Mouse (Mus musculus): Measurements from ENCODE around the gene Ube2g2. TPM values are rescaled to one million over a fixed set of nuclear protein-coding genes. Genes with fewer than 3 reads are reported as not detected.

The Ube2g2 gene
- polyA plus RNA-seq, 1 experiment from 2014 or later, result 65.9 TPM

DNA sequence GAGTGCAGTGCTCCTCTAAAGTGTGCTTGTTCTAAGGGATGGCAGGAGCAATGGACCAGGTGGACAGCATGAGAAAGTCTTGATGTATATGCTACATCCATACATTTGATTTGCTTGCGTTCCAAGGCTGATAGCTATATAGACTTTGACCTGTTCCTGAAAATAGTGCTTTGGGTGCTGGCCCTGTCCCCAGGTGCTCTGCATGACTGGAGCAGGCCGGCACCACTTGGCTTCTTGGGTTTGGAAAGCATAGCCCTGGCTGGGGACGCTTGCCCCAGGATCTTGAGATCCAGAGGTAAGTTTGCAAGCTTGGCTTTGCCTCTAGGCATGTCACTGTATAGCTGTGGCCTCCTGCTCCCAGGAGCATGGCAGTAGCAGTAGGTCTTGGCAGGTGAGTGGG, 35.4 kb upstream of the Ube2g2 start:
- no peaks in the 10 kb centered on the region for H3K9me3 ChIP-seq (ENCODE audit: control insufficient read depth, low read length)
- H3K4me3 ChIP-seq (ENCODE audit: low read depth, low read length), result no peak overlapping the region
- H3K4me1 ChIP-seq (ENCODE audit: control insufficient read depth, insufficient read depth, low read length), result peaks cover 6% of the 10 kb centered on the region
- DNase-seq (ENCODE audit: low spot score) (no peak), ATAC-seq (ENCODE audit: insufficient read depth, low FRiP score, low TSS enrichment) (no peak)
- no peaks in the 10 kb centered on the region for H3K27me3 ChIP-seq (ENCODE audit: control insufficient read depth, insufficient read depth, low read length)
- no peak overlapping the region for H3K27ac ChIP-seq (ENCODE audit: low read depth, low read length)
- no peak overlapping the region for H3K9ac ChIP-seq (ENCODE audit: low read length)
- H3K36me3 ChIP-seq (ENCODE audit: control insufficient read depth, insufficient read depth, low read length), result peaks cover 2% of the 10 kb centered on the region; the same call in 1 of the 2 replicates
- no peak overlapping the region for H3K4me2 ChIP-seq (ENCODE audit: low read depth)
- WGBS, result 89% methylated on average over 3 of the region's 3 CpGs

- Histone ChIP-seq H3K36me3 (ENCODE audit: control insufficient read depth, insufficient read depth, low read length) (peaks cover 2% of the 10 kb centered on the region; the same call in 1 of the 2 replicates), H3K4me1 (ENCODE audit: control insufficient read depth, insufficient read depth, low read length) (peaks cover 5% of the 10 kb centered on the region)
Observed at GRCm38 (mm10) chr10:77587091-77587775, 34.8 kb upstream of the Ube2g2 start.

GRCm38 (mm10) chr10:77588036-77588435, 34.0 kb upstream of the Ube2g2 start:
- Histone ChIP-seq H3K27me3 (ENCODE audit: control insufficient read depth, insufficient read depth, low read length) (no peaks in the 10 kb centered on the region), H3K4me1 (ENCODE audit: control insufficient read depth, insufficient read depth, low read length) (no peaks in the 10 kb centered on the region), H3K27ac (ENCODE audit: low read depth, low read length) (no peak overlapping the region), H3K4me3 (ENCODE audit: low read depth, low read length) (no peak overlapping the region), H3K4me2 (ENCODE audit: low read depth) (no peak overlapping the region), H3K9me3 (ENCODE audit: control insufficient read depth, low read length) (no peaks in the 10 kb centered on the region), H3K9ac (ENCODE audit: low read length) (no peak overlapping the region), H3K36me3 (ENCODE audit: control insufficient read depth, insufficient read depth, low read length) (peaks cover 2% of the 10 kb centered on the region; the same call in 1 of the 2 replicates)
- DNase-seq (ENCODE audit: low spot score) (no peak), ATAC-seq (ENCODE audit: insufficient read depth, low FRiP score, low TSS enrichment) (no peak)
- WGBS, result 79% methylated on average over 2 of the region's 2 CpGs

More at GRCm38 (mm10) chr10:77587091-77587775, 34.8 kb upstream of the Ube2g2 start:
- WGBS, result 94% methylated on average over 6 of the region's 6 CpGs
- H3K4me2 ChIP-seq (ENCODE audit: low read depth), result no peak overlapping the region
- H3K27me3 ChIP-seq (ENCODE audit: control insufficient read depth, insufficient read depth, low read length), result no peaks in the 10 kb centered on the region
- no peak overlapping the region for H3K9ac ChIP-seq (ENCODE audit: low read length)
- H3K4me3 ChIP-seq (ENCODE audit: low read depth, low read length), result no peak overlapping the region
- no peak overlapping the region for H3K27ac ChIP-seq (ENCODE audit: low read depth, low read length)
- DNase-seq (ENCODE audit: low spot score) (no peak), ATAC-seq (ENCODE audit: insufficient read depth, low FRiP score, low TSS enrichment) (no peak)
- no peaks in the 10 kb centered on the region for H3K9me3 ChIP-seq (ENCODE audit: control insufficient read depth, low read length)

DNA sequence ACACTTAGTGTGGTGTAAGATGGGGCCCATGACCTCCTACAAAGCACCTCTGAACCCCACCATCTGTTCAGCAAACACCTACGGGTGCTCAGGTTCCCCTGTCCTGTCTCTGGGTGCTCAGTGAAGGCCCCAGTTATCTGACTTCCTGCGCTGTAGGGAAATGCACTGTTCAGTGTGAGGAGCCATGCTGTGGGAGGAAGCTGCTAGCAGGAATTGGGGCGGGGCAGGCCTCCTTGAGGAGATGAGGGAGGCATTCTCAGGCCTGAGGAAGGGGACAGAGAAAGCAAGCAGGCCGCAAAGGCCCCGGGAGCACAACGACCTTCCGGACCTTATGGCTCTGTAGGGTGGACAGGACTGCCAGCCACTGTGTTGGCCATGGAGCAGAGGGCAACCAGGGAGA, 33.0 kb upstream of the Ube2g2 start:
- Histone ChIP-seq H3K27me3 (ENCODE audit: control insufficient read depth, insufficient read depth, low read length) (no peaks in the 10 kb centered on the region), H3K9me3 (ENCODE audit: control insufficient read depth, low read length) (no peaks in the 10 kb centered on the region), H3K27ac (ENCODE audit: low read depth, low read length) (no peak overlapping the region), H3K36me3 (ENCODE audit: control insufficient read depth, insufficient read depth, low read length) (peaks cover 7% of the 10 kb centered on the region; the same call in 1 of the 2 replicates), H3K9ac (ENCODE audit: low read length) (no peak overlapping the region), H3K4me1 (ENCODE audit: control insufficient read depth, insufficient read depth, low read length) (no peaks in the 10 kb centered on the region), H3K4me2 (ENCODE audit: low read depth) (no peak overlapping the region), H3K4me3 (ENCODE audit: low read depth, low read length) (no peak overlapping the region)
- DNase-seq (ENCODE audit: low spot score) (no peak), ATAC-seq (ENCODE audit: insufficient read depth, low FRiP score, low TSS enrichment) (no peak)
- WGBS, result 74% methylated on average over 7 of the region's 7 CpGs

GRCm38 (mm10) chr10:77589749-77590148, 32.3 kb upstream of the Ube2g2 start:
- ATAC-seq (ENCODE audit: insufficient read depth, low FRiP score, low TSS enrichment) (no peak), DNase-seq (ENCODE audit: low spot score) (no peak)
- no peak overlapping the region for H3K4me2 ChIP-seq (ENCODE audit: low read depth)
- H3K9ac ChIP-seq (ENCODE audit: low read length), result no peak overlapping the region
- H3K27ac ChIP-seq (ENCODE audit: low read depth, low read length), result no peak overlapping the region
- 81% methylated on average over 8 of the region's 8 CpGs for WGBS
- no peaks in the 10 kb centered on the region for H3K27me3 ChIP-seq (ENCODE audit: control insufficient read depth, insufficient read depth, low read length)
- no peak overlapping the region for H3K4me3 ChIP-seq (ENCODE audit: low read depth, low read length)
- no peaks in the 10 kb centered on the region for H3K4me1 ChIP-seq (ENCODE audit: control insufficient read depth, insufficient read depth, low read length)
- peaks cover 9% of the 10 kb centered on the region for H3K36me3 ChIP-seq (ENCODE audit: control insufficient read depth, insufficient read depth, low read length)
- H3K9me3 ChIP-seq (ENCODE audit: control insufficient read depth, low read length), result no peaks in the 10 kb centered on the region

- ATAC-seq (ENCODE audit: insufficient read depth, low FRiP score, low TSS enrichment) (0 out of 2 replicates have a peak, but pooled peaks have one; percentile 35), DNase-seq (ENCODE audit: low spot score) (peak; percentile 56)
- Histone ChIP-seq H3K27ac (ENCODE audit: low read depth, low read length) (no peak overlapping the region), H3K9me3 (ENCODE audit: control insufficient read depth, low read length) (no peaks in the 10 kb centered on the region), H3K4me3 (ENCODE audit: low read depth, low read length) (no peak overlapping the region), H3K4me1 (ENCODE audit: control insufficient read depth, insufficient read depth, low read length) (no peaks in the 10 kb centered on the region), H3K27me3 (ENCODE audit: control insufficient read depth, insufficient read depth, low read length) (no peaks in the 10 kb centered on the region), H3K9ac (ENCODE audit: low read length) (no peak overlapping the region), H3K36me3 (ENCODE audit: control insufficient read depth, insufficient read depth, low read length) (peaks cover 9% of the 10 kb centered on the region), H3K4me2 (ENCODE audit: low read depth) (no peak overlapping the region)
- 45% methylated on average over 6 of the region's 6 CpGs for WGBS
Observed at GRCm38 (mm10) chr10:77590812-77591211, 31.3 kb upstream of the Ube2g2 start.

DNA sequence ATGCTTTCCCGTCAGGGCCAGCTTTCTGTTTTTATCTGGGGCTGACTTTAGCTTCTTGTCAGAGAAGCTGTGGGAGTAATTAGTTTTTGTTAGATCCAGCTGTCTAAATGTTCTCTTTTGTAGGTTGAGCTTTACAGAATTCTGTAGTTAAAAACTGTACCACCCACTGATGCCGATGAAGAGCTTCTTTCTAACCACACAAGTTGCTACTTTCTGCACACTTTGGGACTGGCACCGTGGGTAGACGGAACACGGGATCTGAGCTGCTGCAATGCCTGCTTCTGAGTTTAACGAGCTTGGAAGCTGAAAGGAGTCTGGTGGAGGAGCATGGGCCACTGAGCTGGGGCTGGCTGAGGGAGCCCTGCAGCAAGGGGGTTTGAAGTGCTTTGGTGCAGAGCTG, 30.5 kb upstream of the Ube2g2 start:
- ATAC-seq (ENCODE audit: insufficient read depth, low FRiP score, low TSS enrichment), result no peak
- DNase-seq (ENCODE audit: low spot score), result no peak
- Histone ChIP-seq H3K9ac (ENCODE audit: low read length) (no peak overlapping the region), H3K4me1 (ENCODE audit: control insufficient read depth, insufficient read depth, low read length) (no peaks in the 10 kb centered on the region), H3K4me3 (ENCODE audit: low read depth, low read length) (no peak overlapping the region), H3K4me2 (ENCODE audit: low read depth) (no peak overlapping the region), H3K27ac (ENCODE audit: low read depth, low read length) (no peak overlapping the region), H3K9me3 (ENCODE audit: control insufficient read depth, low read length) (no peaks in the 10 kb centered on the region), H3K36me3 (ENCODE audit: control insufficient read depth, insufficient read depth, low read length) (peaks cover 9% of the 10 kb centered on the region), H3K27me3 (ENCODE audit: control insufficient read depth, insufficient read depth, low read length) (no peaks in the 10 kb centered on the region)
- WGBS, result 92% methylated on average over 6 of the region's 6 CpGs

DNA sequence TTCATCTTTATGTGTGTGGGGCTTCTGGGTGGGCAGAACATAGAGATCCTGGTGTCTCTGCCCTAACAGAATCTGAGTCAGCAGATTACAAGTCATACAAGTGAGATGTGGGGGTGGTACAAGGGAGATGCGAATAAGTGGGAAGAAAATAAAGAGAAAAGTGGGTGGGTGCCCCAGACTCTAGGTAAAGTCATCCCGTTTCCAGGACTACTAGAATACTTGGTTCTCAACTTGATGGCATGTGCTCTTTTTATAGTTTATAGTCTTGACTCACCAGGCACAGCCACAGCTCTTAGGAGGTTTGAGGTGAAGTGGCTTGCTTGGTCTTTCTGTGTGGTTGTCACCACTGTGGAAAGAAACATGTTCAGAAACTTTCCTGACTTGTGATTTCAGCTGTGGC, 26.0 kb upstream of the Ube2g2 start:
- DNase-seq (ENCODE audit: low spot score) (no peak), ATAC-seq (ENCODE audit: insufficient read depth, low FRiP score, low TSS enrichment) (no peak)
- Histone ChIP-seq H3K27ac (ENCODE audit: low read depth, low read length) (no peak overlapping the region), H3K9ac (ENCODE audit: low read length) (no peak overlapping the region), H3K4me2 (ENCODE audit: low read depth) (no peak overlapping the region), H3K9me3 (ENCODE audit: control insufficient read depth, low read length) (no peaks in the 10 kb centered on the region), H3K36me3 (ENCODE audit: control insufficient read depth, insufficient read depth, low read length) (peaks cover 7% of the 10 kb centered on the region), H3K27me3 (ENCODE audit: control insufficient read depth, insufficient read depth, low read length) (no peaks in the 10 kb centered on the region), H3K4me1 (ENCODE audit: control insufficient read depth, insufficient read depth, low read length) (no peaks in the 10 kb centered on the region), H3K4me3 (ENCODE audit: low read depth, low read length) (no peak overlapping the region)
- 92% methylated on average over 2 of the region's 2 CpGs for WGBS

DNA sequence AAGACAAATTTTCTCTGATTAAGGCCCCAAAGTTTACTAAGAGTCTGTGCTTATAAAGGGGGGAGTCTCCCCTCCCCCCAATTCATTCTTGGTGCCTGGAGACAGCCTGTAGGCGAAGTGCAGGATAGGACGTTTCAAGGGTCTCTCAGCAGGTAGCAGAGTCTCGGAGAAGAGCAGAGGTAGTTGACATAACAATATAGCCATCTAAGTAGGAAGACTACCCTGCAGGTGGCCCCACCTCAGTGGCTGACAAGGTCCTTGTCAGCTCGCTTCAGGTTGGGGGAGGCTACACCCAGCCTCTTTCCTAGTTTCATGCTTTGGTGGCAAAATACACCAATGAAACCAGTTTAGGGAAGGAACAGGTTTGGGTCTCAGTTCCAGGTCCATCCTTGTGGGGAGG, 19.1 kb upstream of the Ube2g2 start:
- Histone ChIP-seq H3K27ac (ENCODE audit: low read depth, low read length) (no peak overlapping the region), H3K27me3 (ENCODE audit: control insufficient read depth, insufficient read depth, low read length) (no peaks in the 10 kb centered on the region), H3K4me2 (ENCODE audit: low read depth) (no peak overlapping the region), H3K4me1 (ENCODE audit: control insufficient read depth, insufficient read depth, low read length) (peaks cover 8% of the 10 kb centered on the region; the same call in 1 of the 2 replicates), H3K4me3 (ENCODE audit: low read depth, low read length) (no peak overlapping the region), H3K36me3 (ENCODE audit: control insufficient read depth, insufficient read depth, low read length) (no peaks in the 10 kb centered on the region; the same call in 1 of the 2 replicates), H3K9me3 (ENCODE audit: control insufficient read depth, low read length) (no peaks in the 10 kb centered on the region; the same call in 1 of the 2 replicates), H3K9ac (ENCODE audit: low read length) (no peak overlapping the region)
- ATAC-seq (ENCODE audit: insufficient read depth, low FRiP score, low TSS enrichment) (no peak), DNase-seq (ENCODE audit: low spot score) (no peak)
- 56% methylated on average over 4 of the region's 4 CpGs for WGBS
